Mouse (Mus musculus) liver, postnatal 0 days (tissue): ENCODE measurements around the gene Cyp2d40.

Source experiments
- CTCF ChIP-seq: sonication (generic); IDR thresholded peaks from 2 replicates; pipeline ENCODE4 v1.5.1; 2016; ENCODE audit warnings: antibody characterized with exemption, low read depth
- EP300 ChIP-seq: IDR thresholded peaks from 2 replicates; pipeline ENCODE4 v1.6.1; 2016; ENCODE audit warnings: antibody characterized with exemption, low read depth, mild to moderate bottlenecking

GRCm38 (mm10) chr15:82793454-82793853 is 29.5 kb upstream of the Cyp2d40 start:
- TF ChIP-seq CTCF (no peak), EP300 (no peak)
